ENCODE assay signal across 32 mouse cellular contexts in genomic region chr17:61765143-61765542, GRCm38 (mm10).
DNase-seq lines count a peak whose midpoint lies in the region; ATAC-seq and TF ChIP-seq lines count a peak whose summit lies in the region.
"Had no signal": no experiment of that assay in that cellular context is flagged by ENCODE, and none has a peak within 500 bp of the region (broad histone marks: within the 10 kb centered on the region; RNA-seq: fewer than 3 reads in every experiment).

No protein-coding gene starts in this region.

- ATAC-seq in midbrain, embryonic 13.5 days: peak; percentile 62; the same call in 1 of the 2 replicates
- no peak for ATAC-seq in midbrain, embryonic 11.5 days (ENCODE audit: low FRiP score)
- peak; percentile 61; the same call in 1 of the 2 replicates for ATAC-seq in forebrain, embryonic 15.5 days (replicated peaks)
- ATAC-seq in midbrain, embryonic 14.5 days (ENCODE audit: low FRiP score, low TSS enrichment): no peak
- ATAC-seq: intestine, embryonic 16.5 days had no signal

- no peaks in the 10 kb centered on the region for H3K27me3 ChIP-seq in midbrain, embryonic 13.5 days
- no peaks in the 10 kb centered on the region for H3K27me3 ChIP-seq in midbrain, embryonic 11.5 days (ENCODE audit: control insufficient read depth, insufficient read depth, low read length)
- H3K27me3 ChIP-seq in forebrain, embryonic 15.5 days: no peaks in the 10 kb centered on the region
- no peaks in the 10 kb centered on the region for H3K27me3 ChIP-seq in midbrain, embryonic 14.5 days (ENCODE audit: control insufficient read depth, insufficient read depth, low read length)
- H3K27me3 ChIP-seq: embryonic facial prominence, embryonic 15.5 days; hindbrain, embryonic 12.5 days; limb, embryonic 15.5 days; neural tube, embryonic 12.5 days had no signal

- no peak for DNase-seq in midbrain, embryonic 11.5 days (ENCODE audit: low spot score, missing footprints)
- DNase-seq in midbrain, embryonic 14.5 days: peak; percentile 35
- DNase-seq in retina, postnatal 1 day: peak; percentile 57
- no peak for DNase-seq in ovary, postnatal 36 days (ENCODE audit: low spot score)
- DNase-seq in layer of hippocampus, adult 2 months (ENCODE audit: low spot score in 2 of 2): no peak
- DNase-seq: adrenal gland, postnatal 36 days; B cell, adult 2 months; cerebellum, adult 2 months; cerebellum, postnatal 25 days; gastrocnemius, postnatal 10 days; heart, postnatal 14 days; kidney, adult 8-10 months; kidney, postnatal 4 days; layer of hippocampus, postnatal 36 days; lung, adult 2 months; lung, postnatal 10 days; right cerebral cortex, postnatal 4 days; thymus, adult 18-20 months; thymus, postnatal 25 days had no signal

- H3K9ac ChIP-seq in midbrain, embryonic 13.5 days (replicated peaks): no peak overlapping the region
- H3K9ac ChIP-seq in midbrain, embryonic 11.5 days (ENCODE audit: low read length): no peak overlapping the region
- no peak overlapping the region for H3K9ac ChIP-seq in forebrain, embryonic 15.5 days (replicated peaks)
- no peak overlapping the region for H3K9ac ChIP-seq in midbrain, embryonic 14.5 days (replicated peaks; ENCODE audit: low read length)
- H3K9ac ChIP-seq: embryonic facial prominence, embryonic 15.5 days; hindbrain, embryonic 12.5 days; limb, embryonic 15.5 days; liver, embryonic 14.5 days; neural tube, embryonic 12.5 days had no signal

- 28% methylated on average over 2 of the region's 2 CpGs for WGBS in midbrain, embryonic 13.5 days
- 50% methylated on average over 2 of the region's 2 CpGs for WGBS in midbrain, embryonic 11.5 days
- 8% methylated on average over 2 of the region's 2 CpGs for WGBS in forebrain, embryonic 15.5 days
- 34% methylated on average over 2 of the region's 2 CpGs for WGBS in midbrain, embryonic 14.5 days

- no peak overlapping the region for H3K27ac ChIP-seq in midbrain, embryonic 13.5 days
- no peak overlapping the region for H3K27ac ChIP-seq in midbrain, embryonic 11.5 days (ENCODE audit: low read depth, low read length)
- no peak overlapping the region for H3K27ac ChIP-seq in forebrain, embryonic 15.5 days (replicated peaks)
- H3K27ac ChIP-seq in midbrain, embryonic 14.5 days (replicated peaks; ENCODE audit: low read depth, low read length): no peak overlapping the region
- no peak overlapping the region for H3K27ac ChIP-seq in layer of hippocampus, adult 2 months
- H3K27ac ChIP-seq: embryonic facial prominence, embryonic 10.5 days; embryonic facial prominence, embryonic 15.5 days; hindbrain, embryonic 12.5 days; kidney, postnatal 0 days; limb, embryonic 10.5 days; limb, embryonic 15.5 days; liver, embryonic 14.5 days; macrophage; neural tube, embryonic 12.5 days; stomach, postnatal 0 days had no signal

- TF ChIP-seq CTCF in layer of hippocampus, adult 2 months (conservative IDR thresholded peaks at IDR 0.05): no peak

- no peak overlapping the region for H3K4me2 ChIP-seq in midbrain, embryonic 13.5 days (replicated peaks)
- H3K4me2 ChIP-seq in midbrain, embryonic 11.5 days: no peak overlapping the region
- no peak overlapping the region for H3K4me2 ChIP-seq in forebrain, embryonic 15.5 days (replicated peaks)
- no peak overlapping the region for H3K4me2 ChIP-seq in midbrain, embryonic 14.5 days (ENCODE audit: low read length)
- H3K4me2 ChIP-seq: embryonic facial prominence, embryonic 15.5 days; hindbrain, embryonic 12.5 days; limb, embryonic 15.5 days; neural tube, embryonic 12.5 days had no signal

- H3K36me3 ChIP-seq in midbrain, embryonic 13.5 days: no peaks in the 10 kb centered on the region
- no peaks in the 10 kb centered on the region for H3K36me3 ChIP-seq in midbrain, embryonic 11.5 days (ENCODE audit: control insufficient read depth, insufficient read depth, low read length)
- no peaks in the 10 kb centered on the region for H3K36me3 ChIP-seq in forebrain, embryonic 15.5 days
- H3K36me3 ChIP-seq in midbrain, embryonic 14.5 days (ENCODE audit: control insufficient read depth, insufficient read depth, low read length): no peaks in the 10 kb centered on the region
- H3K36me3 ChIP-seq: embryonic facial prominence, embryonic 10.5 days; embryonic facial prominence, embryonic 15.5 days; hindbrain, embryonic 12.5 days; limb, embryonic 10.5 days; limb, embryonic 15.5 days; neural tube, embryonic 12.5 days had no signal

- H3K4me3 ChIP-seq in midbrain, embryonic 13.5 days (replicated peaks): no peak overlapping the region
- no peak overlapping the region for H3K4me3 ChIP-seq in midbrain, embryonic 11.5 days (ENCODE audit: low read depth, low read length)
- H3K4me3 ChIP-seq in forebrain, embryonic 15.5 days: no peak overlapping the region
- H3K4me3 ChIP-seq in midbrain, embryonic 14.5 days (replicated peaks; ENCODE audit: low read depth, low read length): no peak overlapping the region
- no peak overlapping the region for H3K4me3 ChIP-seq in layer of hippocampus, adult 2 months
- H3K4me3 ChIP-seq: embryonic facial prominence, embryonic 10.5 days; embryonic facial prominence, embryonic 15.5 days; hindbrain, embryonic 12.5 days; limb, embryonic 10.5 days; limb, embryonic 15.5 days; neural tube, embryonic 12.5 days had no signal

- no peaks in the 10 kb centered on the region for H3K9me3 ChIP-seq in midbrain, embryonic 13.5 days
- H3K9me3 ChIP-seq in midbrain, embryonic 11.5 days (ENCODE audit: control insufficient read depth, low read length): no peaks in the 10 kb centered on the region
- H3K9me3 ChIP-seq in forebrain, embryonic 15.5 days: no peaks in the 10 kb centered on the region
- no peaks in the 10 kb centered on the region for H3K9me3 ChIP-seq in midbrain, embryonic 14.5 days (ENCODE audit: control insufficient read depth, low read length)
- H3K9me3 ChIP-seq: embryonic facial prominence, embryonic 10.5 days; embryonic facial prominence, embryonic 15.5 days; hindbrain, embryonic 12.5 days; limb, embryonic 10.5 days; limb, embryonic 15.5 days; neural tube, embryonic 12.5 days had no signal

- H3K4me1 ChIP-seq in midbrain, embryonic 13.5 days (replicated peaks): 0 out of 2 replicates have a peak, but pooled peaks cover 6% of the 10 kb centered on the region
- no peaks in the 10 kb centered on the region for H3K4me1 ChIP-seq in midbrain, embryonic 11.5 days (ENCODE audit: control insufficient read depth, insufficient read depth, low read length)
- peaks cover 5% of the 10 kb centered on the region; the same call in 1 of the 2 replicates for H3K4me1 ChIP-seq in forebrain, embryonic 15.5 days
- no peaks in the 10 kb centered on the region for H3K4me1 ChIP-seq in midbrain, embryonic 14.5 days (ENCODE audit: control insufficient read depth, insufficient read depth, low read length)
- H3K4me1 ChIP-seq: embryonic facial prominence, embryonic 10.5 days; embryonic facial prominence, embryonic 15.5 days; hindbrain, embryonic 12.5 days; limb, embryonic 10.5 days; limb, embryonic 15.5 days; neural tube, embryonic 12.5 days had no signal

Comparison
In these comparisons a context has a peak if more than half of its experiments do, and no peak if none do; other contexts are left out.
1. ATAC-seq: peak in midbrain, embryonic 13.5 days (single experiment) and forebrain, embryonic 15.5 days (single experiment); none in midbrain, embryonic 11.5 days (single experiment) and midbrain, embryonic 14.5 days (single experiment).
2. DNase-seq: peak in midbrain, embryonic 14.5 days (single experiment) and retina, postnatal 1 day (single experiment); none in midbrain, embryonic 11.5 days (single experiment), ovary, postnatal 36 days (single experiment) and layer of hippocampus, adult 2 months (0 of 2).